Mouse (Mus musculus) cerebellum, adult 2 months (tissue): ENCODE measurements around the gene Bin2.

Experiments used
- CTCF ChIP-seq: fragments of 200-500 bp; IDR thresholded peaks from 2 replicates; pipeline ENCODE4 v1.5.1; 2011; ENCODE audit warnings: low read depth, mild to moderate bottlenecking, control low read depth, low read length, moderate library complexity, borderline replicate concordance; ENCODE audit not compliant: insufficient read depth
- POLR2A ChIP-seq: fragments of 200-500 bp; IDR thresholded peaks from 2 replicates; pipeline ENCODE4 v1.6.1; 2011; ENCODE audit warnings: low read length, control low read depth, borderline replicate concordance; ENCODE audit not compliant: insufficient read depth

DNA sequence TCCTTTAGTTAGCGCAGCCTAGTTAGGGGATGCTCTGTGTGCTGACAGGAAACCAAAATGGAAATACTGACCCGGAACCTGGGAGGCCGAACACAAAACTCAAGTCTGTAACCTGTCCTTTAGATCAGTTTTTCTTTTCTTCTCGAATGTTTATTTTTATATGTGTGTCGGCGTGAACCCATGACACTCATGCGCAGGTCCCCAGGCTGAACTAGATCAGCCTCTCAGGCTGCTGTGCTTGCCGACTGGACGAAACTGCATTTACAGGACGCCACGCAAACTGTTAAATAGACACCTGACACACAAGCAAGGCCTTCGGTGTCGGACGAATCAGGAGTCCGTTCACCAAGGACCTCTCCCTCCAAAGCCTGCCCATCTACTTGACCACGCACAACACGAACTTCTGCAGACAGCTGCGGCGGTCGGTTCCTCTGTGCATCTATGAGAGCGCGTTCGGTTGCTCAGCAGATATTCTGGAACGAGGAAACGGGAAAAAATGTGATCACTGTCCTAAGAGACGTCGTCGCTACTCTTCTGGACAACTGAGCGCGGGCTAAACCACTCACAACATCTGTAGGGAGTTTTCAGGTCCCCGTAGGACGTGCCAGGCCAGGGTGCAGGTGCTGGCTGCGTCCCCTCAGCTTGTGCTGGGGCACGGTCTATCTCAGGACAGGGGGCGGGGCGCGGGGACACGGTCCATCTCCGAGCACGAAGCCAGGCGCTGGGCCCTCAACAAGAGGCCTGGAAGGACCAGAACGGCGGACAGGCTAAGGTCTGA is 54.9 kb downstream of the Bin2 start:
- TF ChIP-seq CTCF (no peak), POLR2A (no peak)
